Mouse (Mus musculus) heart, adult 18-20 months (tissue): ENCODE data around the gene Krt15. TPM values are rescaled to one million over a fixed set of nuclear protein-coding genes. Genes with fewer than 3 reads are reported as not detected.

ENCODE experiments used
- DNase-seq, 2 experiments: peaks; one replicate each; pipeline ENCODE4 v3.0.0; 2021 to 2022; ENCODE audit warnings: mixed read lengths in 1 of 2
- long read RNA-seq, 2 experiments: library from polyadenylated mRNA; stranded (forward); transcript quantifications; one replicate each; pipeline ENCODE4 v2.0.0; 2021
- total RNA-seq, 2 experiments: library from RNA; stranded (reverse); gene quantifications; 2 replicates each; pipeline ENCODE4 v1.2.3; 2021

The Krt15 gene
- total RNA-seq = 1 to 10 TPM in 1 of 2 experiments, not detected in 1; 1.4 TPM
- long read RNA-seq, experiment 1 = 0 reads
- long read RNA-seq, experiment 2 = 0 reads

DNA sequence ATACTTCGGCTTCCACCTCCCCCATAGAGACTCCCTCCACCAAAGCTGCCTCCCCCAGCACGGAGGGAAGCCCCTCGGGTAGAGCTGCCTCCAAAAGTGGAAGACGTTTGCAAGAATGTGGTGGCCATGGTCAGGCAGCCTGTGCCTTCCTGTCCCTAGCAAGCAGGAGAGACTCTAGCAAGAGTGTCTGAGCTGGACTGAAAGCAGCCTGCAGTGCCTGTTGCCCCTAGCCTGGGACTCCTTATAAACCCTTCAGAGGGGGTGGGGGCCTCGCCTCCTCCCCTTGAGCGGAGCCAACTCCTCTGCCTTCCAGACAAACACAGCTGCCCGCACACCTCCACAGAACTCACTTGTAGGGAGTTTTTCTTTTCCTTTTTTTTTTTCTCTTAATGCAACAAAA is at the start of gene Krt15:
Gene Krt15, minus strand, starts transcription at position 198 of the 400 bp plus-strand sequence.
- no peak for DNase-seq

DNA sequence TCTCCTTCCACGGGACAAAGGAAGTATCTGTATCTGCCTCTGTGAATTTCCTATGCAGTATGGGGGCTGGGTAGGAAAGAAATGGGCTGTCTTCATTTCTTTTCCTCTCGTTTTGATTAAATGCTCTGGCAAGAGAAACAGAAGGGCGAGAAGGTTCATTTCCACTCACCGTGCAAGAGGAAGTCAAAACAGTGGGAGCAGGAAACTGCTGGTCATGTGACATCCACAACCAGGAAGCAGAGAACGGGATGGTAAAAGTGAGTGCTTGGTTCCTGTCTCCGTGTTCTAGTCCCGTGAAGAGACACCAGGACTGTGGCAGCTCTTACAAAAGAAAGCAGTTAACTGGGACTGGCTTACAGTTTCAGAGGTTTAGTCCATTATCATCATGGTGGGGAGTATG is 46.0 kb upstream of the Krt15 start:
- DNase-seq = no peak

DNA sequence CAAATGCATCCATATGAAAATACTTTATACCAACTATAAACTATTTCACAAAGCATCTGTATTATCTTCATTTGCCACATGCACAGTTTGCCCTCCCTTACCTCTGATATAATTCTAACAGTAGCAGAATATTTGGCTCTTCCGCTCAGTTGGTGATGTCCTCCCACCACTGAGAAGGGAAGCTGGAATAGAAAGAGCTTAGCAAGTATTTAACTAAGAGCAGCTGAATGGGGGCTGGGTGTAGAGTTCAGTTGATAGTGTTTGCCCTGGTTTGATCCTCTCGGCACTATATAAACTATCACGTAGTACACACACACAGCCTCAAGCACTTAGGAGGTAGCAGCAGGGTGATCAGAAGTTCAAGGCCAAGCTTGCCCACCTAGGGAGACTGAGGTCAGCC is 43.5 kb upstream of the Krt15 start:
- DNase-seq = no peak

DNA sequence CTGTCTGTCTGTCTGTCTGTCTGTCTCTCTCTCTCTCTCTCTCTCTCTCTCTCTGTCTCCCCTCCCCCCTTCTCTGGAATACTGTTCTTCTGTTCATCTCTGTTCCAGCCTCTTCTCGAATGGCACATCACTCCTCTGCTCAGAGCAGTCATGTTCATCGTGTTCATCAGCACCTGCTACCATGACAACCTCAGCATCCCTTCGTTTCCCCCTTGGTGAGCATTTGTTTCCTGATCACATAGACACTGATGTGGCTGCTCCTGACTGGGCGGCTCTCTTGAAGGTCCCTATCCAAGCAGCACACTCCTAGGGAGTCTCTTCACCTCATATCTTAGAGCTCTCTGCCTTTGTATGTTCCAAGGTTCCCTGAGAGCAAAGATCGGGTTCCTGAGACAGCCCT is 42.6 kb upstream of the Krt15 start:
- no peak for DNase-seq

DNA sequence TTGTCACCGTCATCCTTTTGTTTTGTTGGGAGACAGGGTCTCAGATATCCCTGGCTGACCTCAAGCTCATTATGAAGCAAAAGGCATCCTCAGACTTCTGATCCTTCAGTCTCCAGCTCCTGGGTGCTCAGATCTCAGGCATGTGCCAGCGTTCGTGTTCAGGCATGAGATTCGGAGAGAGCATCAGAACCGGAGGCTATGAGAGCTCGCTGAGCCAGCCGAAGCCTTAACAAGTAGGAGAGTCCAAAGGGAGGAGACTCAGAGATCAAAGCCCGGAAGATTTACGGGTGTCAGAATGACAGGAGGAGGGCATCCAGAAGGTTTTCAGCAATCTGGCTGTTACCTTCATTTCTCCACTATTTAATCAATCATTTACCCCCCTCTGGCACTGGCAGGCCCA is 41.1 kb upstream of the Krt15 start:
- no peak for DNase-seq

DNA sequence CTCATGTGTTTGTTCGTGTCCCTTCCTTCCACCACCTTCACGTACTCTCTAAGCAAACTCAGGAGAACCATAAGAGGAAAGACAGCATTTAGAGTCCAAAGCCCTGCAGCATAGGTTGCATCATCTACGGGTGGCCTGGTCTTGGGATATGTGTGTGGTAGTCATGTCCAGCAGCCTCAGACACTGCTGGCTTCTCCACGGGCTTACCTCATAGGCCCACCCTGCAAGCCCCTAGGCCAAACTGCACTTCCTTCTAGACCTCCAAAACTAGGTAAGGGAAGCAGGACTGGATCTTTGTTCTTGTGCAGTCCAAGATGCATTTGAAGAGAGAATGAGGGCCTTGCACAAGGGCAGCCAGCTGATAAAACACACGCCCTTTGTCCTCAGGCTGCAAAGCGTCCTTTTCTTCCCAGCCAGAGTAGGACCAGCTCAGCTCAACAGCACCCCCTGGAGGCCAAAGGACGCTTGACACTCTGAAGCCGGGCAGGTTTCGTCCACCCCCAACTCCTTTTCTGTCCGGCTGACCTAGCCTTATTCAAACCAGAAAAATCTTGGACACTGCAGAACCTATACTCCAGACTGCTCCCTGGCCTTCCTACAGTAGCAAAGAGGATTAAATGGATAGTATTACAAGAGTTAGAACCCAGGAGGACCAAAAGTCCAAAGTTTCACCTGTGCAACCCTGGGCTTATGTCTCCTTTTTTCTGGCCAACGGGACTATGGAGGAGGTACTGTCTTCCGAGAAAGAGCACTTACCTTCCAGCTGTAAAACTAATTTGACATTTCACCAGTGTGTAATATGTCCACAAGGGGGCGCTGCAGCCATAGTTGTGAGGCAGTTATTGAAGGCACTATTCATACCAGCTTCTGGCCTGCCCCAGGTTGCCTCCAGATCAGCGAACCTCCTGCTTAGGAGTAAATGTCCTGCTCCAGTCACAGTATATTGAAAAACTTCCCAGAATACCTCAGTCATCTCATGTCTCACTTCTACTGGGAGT is 33.3 kb upstream of the Krt15 start:
- peak; percentile 32 to 78 for DNase-seq

DNA sequence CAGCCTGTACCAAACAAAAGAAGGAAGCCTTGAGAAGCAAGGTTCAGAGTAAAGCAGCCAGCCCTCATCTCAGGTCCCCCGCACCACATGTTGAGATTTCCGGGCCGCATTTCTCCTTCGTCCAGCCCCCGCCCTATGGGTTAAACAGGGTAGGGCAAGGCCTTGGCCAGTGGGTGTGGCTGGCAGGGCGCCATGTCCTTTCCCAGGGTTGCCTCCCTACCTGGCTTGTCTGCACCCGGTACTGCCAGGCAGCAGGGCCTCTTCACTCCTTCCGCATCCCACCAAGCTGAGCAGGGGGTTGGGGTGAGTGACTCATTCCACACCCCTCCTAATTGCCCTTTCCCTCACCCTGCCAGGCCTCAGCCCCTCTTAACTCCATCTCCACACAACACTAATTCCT is 32.3 kb upstream of the Krt15 start:
- DNase-seq = peak; percentile 18 to 46

DNA sequence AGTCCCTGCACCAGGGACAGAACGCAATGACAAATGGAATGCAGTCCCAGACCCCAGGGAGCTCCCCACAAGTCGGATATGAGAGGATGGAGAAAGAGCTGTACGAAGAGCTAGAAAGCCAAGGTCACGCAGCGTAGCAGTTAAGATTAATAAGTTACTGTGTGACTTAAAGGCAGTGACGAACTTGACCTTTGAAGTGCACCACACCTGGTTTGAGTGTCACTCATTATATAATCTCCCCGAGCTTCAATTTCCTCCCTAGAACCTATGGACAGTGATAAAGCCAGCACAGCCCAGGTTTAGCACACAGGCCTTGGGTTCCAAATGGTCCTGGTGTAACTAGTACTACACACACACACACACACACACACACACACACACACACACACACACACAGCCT is 28.7 kb upstream of the Krt15 start:
- DNase-seq = no peak

DNA sequence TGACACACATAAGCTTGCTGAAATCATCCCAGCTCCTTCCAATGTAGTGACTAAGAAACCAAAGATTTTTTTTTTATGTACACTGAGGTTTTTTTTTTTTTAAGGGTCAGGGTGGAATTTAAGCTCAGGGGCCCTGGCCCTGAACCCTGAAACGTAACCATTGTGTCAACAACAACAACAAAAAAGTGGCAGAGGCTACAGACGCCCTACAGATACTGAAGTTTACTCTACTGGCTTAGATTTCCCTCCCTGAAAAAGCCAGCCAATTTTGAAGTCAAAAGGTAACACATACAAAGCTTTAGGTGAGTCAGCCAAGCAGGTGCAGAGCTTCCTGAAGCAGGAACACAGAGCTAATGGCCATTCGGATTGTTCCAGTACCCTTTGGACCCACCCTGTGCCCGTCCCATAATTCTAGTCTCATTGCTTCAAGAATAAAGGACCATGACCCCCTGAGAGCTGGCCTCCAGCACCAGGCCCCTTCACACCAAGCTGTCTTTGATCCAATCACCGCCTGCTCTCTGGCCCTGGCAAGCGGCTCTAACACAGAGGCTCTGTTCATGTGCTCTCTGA is 22.3 kb upstream of the Krt15 start:
- no peak for DNase-seq

DNA sequence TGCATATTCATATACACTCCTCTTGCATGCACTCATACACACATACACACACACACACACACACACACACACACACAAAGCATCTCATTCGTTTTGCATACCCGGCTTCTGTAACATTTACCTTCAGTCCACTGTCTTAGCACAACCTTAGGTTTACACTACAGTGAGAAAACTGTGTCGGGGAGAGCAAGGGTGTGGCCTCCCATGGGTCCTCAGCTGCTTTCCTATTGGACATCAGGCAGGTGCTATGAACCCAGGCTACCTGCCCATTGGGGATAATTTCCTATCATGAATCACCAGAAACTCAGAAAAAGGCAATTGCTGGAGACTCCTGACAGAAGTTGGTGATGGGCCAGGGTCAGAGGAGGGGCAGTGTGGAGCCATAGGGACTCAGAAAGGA is 21.6 kb upstream of the Krt15 start:
- no peak for DNase-seq

DNA sequence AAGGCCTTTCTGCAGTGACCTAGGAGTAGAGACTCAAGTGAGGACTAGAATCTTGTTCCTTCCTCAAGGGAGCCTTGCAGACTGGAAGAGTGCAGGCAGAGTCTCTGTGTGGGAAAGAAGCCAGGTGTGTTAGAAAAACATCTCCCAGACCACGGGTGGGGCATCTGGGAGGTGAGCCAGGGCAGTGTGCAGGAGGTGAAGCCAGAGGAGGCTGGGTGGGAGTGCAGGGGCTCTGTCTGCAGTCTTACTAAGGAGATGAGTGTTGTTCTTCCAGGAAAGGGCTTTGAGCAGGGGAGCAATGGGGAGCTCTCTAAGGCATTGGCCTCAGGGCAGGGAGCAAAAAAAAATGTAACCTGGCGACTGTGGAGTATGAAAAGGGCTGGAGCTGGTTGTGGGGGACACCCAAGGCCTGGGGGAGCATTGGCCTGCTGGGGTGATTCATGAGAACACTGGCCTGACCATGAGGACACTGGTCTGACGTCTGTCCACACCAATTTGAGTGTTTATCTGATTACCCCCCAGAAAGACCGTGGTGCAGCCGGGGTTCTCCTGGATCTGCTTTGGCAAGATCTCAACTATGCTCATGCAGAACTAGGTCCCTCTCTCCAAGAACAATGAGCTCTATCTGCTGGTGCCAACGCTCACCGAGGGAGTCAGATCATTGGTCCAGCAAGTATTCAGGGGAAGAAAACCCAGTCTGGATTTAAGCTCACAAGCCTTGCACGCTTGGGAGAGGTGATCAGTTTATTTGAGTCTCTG is 19.9 kb upstream of the Krt15 start:
- DNase-seq = peak; percentile 9 to 23

DNA sequence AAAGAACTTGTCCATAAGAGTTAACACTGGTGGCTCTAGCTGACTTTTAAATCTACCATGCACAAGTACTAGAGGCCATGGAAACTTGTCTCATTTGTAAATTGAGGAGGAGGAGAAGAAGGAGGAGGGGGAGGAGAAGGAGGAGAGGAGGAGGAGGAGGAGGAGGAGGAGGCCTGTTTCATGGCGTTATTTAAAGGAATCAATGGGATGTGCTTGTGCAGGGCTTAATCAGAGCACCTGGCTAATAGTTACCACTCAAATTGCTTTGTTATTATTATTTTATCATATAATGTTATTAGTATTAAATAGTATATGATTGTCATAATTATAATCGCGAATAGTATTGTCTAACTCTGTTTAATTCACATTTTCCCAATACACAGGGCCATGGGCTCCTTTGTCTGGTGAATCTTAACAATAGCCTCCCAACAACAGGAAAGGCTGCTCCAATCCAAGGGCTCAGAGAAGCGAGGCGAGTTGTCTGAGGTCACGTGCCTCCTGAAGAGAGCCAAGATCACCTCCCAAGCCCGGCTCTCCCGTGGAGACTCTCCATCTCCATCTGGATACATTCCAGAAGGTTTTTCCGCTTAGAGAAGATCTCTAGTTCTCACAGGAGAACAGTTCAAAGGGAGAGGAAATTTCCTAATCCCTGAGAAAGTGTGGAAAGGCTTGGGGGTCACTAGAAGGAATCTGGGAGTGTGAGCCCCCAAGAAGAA is 13.0 kb upstream of the Krt15 start, which contains the start of gene Krt19:
Gene Krt19, minus strand, starts transcription at position 51 of the 716 bp plus-strand sequence.
- DNase-seq = no peak

DNA sequence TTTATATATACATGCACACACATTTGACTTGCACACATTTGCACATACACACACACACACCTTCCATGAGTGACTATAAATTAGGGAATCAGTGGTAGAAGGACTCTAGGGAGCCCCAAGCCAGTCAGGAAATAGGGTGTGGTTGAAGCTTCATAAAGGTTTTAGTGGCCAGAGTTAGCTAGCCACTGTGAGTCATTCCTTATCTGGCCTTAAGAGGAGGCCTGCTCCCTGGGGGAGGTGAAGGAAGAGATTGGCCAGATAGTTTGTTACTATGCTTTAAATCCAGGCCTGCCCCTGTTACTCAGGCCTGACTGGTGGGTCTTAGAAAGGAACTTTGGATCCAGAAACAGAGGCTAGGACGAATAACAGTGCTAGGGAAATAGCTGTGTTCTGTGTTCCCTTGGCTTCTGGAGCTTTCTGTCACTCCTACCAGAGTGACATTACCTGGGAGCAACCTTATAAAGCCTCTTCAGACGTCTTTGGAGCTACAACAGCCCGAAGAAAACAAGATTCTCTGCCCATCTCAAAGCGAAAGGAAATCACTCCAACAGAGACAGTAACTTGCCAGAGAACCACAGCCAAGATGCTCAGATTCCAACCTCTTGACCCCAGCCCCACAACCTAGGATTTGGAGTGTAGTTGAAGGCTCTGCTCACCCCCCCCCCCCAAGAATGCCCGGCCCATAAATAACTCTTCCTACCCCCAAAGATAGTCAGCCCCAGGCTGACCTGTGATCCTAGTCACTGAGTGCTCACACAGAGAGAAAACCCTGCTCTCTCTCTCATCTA is 12.0 kb upstream of the Krt15 start:
- DNase-seq = no peak

DNA sequence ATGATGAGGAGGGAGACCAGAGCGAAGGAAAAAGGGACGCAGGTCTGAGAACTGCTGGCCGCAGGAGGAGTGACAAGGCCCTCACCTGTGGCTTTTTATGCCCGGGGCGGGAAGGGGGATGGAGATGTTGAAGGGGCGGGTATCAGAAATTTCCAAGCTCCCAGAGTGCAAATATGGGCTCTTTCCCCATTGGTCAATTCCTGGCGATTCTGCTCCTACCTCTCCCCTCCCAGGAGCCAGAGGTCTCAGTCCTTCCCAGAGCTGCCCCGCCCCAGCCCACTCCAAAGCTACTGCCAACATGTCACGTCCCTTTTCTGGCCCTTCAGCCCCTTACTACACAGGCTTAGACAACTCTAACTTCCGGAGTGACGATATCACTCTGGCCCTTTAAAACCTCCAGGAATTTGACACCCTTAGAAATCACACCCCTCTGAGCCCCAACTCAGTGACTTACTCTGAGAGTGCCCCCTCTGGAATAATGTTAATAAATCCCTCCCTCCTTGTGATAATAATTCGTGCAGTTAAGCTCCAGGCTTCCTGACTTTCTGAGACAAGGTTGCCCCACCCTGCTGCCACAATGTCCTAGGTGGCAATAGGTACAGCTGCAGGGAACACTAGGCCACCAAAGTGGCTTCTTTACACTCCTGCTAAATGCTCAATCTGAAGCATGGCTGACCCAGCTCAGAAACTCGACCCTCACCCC is 10.3 kb upstream of the Krt15 start:
- DNase-seq = no peak

DNA sequence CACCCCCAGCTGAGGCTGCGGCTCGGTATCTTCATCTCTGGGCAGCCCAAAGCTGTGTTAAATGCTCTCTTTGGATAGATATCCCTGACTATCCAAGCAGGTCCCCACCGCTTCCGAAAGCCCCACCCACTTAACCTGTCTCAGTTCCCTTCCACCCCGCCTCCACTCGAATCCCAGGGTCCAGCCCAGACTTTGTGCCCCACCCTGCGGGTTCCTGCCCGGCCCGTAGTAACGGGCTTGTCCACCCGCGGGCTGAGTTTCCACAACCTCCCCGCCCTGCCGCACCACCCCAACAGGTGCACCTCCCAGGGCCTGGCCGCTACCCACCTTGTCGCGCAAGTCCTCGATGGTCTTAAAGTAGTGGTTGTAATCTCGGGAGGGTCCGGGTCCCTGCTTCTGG is 9.4 kb upstream of the Krt15 start:
- no peak for DNase-seq

DNA sequence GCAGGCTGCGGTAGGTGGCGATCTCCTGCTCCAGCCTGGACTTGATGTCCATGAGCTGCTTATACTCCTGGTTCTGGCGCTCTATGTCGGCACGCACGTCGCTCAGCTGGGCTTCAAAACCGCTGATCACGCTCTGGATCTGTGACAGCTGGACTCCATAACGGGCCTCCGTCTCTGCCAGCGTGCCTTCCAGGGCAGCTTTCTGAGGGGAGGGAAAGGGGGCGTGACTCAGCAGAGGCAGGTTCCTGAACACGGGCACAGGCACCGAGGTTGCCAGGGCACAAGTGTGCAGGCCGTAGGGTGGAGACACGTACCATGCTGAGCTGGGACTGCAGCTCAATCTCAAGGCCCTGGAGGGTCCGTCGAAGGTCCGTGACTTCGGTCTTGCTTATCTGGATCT is 5.2 kb upstream of the Krt15 start:
- DNase-seq = no peak

DNA sequence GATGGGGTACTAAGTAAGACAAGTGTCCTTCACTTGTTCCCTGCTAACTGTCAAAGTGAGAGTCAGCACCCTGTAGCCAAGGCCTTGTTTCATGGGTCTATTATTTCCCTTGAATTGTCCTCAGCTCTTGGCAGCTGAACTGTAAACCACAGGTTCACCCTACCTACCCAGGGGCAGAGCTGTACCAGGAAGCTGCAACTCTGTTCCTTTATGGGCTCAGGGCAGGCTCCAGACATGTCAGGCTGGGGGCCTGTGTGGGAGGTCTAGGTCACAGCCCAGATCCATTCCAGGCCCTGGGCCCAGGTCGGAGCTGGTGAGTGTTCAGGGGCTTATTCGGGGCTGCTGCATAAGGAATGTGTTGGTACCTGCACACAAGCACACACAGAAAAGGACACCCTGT is 3.7 kb upstream of the Krt15 start:
- DNase-seq = no peak

DNA sequence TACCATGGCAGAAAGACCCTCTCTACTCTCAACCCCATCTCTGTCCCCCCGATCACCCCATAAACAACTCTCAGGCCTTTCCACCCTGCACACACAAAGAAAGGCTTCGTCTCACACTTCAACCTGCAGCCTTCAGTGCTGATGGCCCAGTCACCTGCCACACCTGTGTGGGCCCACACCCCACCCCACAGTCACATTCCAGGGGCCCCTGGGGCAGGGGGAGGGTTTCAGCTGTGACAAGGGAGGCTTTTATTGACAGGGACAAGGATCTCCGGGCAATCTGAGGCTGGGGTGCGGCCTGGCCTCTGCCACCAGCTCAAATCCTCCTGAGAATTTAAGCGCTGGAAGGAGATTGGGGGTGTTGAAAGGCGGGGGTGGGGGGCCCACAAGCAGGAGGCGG is 3.1 kb upstream of the Krt15 start:
- no peak for DNase-seq

DNA sequence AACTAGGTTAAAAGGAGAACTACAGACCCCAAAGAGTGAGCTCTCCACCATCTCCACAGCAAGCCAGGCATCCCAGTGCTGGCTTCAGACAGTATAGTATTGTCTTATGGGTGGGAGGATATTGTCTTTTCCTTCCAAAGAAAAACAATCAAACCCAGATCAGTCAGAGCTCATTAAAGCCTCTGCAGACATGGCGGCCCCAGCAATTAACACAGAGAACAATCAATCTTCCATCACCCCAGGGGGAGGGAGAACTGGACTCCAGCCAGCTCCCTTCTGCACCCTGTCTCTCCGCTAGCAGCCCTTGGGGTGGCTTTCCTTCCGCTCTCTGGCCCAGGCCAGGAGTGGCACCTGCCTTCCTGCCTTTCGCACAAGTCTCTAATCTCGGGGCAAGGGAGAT is 2.0 kb upstream of the Krt15 start:
- DNase-seq = no peak

DNA sequence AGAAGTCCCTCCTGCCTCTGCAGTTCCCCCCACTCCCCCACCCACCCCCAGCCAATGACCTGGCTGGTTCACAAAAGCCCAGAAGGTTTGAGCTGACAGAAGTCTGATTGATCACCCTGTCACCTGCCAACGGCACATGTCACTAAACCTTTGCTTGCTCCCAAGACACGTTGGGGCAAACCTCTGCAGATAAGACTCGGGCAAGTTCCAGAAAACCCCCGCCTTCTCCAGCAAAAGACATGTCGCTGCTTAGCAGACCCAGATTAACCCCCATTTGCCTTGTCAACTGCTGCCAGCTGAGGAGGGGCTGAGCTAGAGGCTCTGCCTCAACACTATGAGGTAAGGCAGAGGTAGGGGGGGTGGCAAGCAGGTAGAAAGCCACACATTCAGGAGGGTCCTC is 831 bp upstream of the Krt15 start:
- no peak for DNase-seq

DNA sequence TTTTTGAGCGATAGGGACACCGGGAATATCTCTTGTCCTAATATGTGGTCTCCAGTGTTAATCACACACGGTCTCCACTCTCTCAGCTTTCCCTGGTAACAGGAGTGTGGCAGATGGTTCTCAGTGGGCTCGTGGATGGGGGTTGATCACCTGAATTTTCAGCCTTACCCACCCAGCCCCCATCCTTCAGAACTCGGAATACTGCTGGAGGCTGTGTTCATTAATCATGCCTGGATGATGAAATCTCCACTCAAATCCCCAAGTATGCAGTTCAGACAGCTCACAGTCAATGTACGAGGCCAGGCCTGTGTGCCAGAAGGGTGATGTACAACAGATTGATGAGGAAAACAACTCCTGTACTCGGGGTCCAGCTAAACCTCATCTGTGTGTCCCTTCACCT is 10.8 kb downstream of the Krt15 start:
- DNase-seq = no peak
